Mouse (Mus musculus) neural tube, embryonic 11.5 days (tissue): ENCODE results near the gene Gcm1. TPM values are rescaled to one million over a fixed set of nuclear protein-coding genes. Genes with fewer than 3 reads are reported as not detected.

ENCODE experiments used
- ATAC-seq: fragments of 200-750 bp; cut with Nextera tagmentation; 2 replicates; pipeline ENCODE4 v1.8.0; 2017; ENCODE audit warnings: moderate number of reproducible peaks, mild to moderate bottlenecking, moderate TSS enrichment, moderate library complexity; ENCODE audit not compliant: insufficient read depth, low FRiP score, low TSS enrichment
- DNase-seq: peaks from one replicate; pipeline ENCODE4 v3.0.0-alpha.2; 2015; ENCODE audit warnings: low spot score
- H3K27ac ChIP-seq: fragments of 300-500 bp; sonication (generic); 2 replicates; pipeline ENCODE4 v1.5.1; 2014; ENCODE audit warnings: low read depth, mild to moderate bottlenecking, low read length
- H3K27me3 ChIP-seq: fragments of 300-500 bp; sonication (generic); 2 replicates; pipeline ENCODE4 v1.6.1; 2014; ENCODE audit warnings: mild to moderate bottlenecking, low read length, mixed read lengths; ENCODE audit not compliant: control insufficient read depth, insufficient read depth
- H3K36me3 ChIP-seq: fragments of 300-500 bp; sonication (generic); 2 replicates; pipeline ENCODE4 v1.6.1; 2014; ENCODE audit warnings: mild to moderate bottlenecking, low read length, moderate library complexity, mixed read lengths; ENCODE audit not compliant: control insufficient read depth, insufficient read depth
- H3K4me1 ChIP-seq: fragments of 300-500 bp; sonication (generic); 2 replicates; pipeline ENCODE4 v1.6.1; 2014; ENCODE audit warnings: low read length, mixed read lengths; ENCODE audit not compliant: control insufficient read depth, insufficient read depth
- H3K4me2 ChIP-seq: fragments of 300-500 bp; sonication (generic); 2 replicates; pipeline ENCODE4 v1.6.1; 2014; ENCODE audit warnings: low read depth, mild to moderate bottlenecking, moderate library complexity
- H3K4me3 ChIP-seq: fragments of 300-500 bp; sonication (generic); 2 replicates; pipeline ENCODE4 v1.5.1; 2014; ENCODE audit warnings: low read depth, low read length
- H3K9ac ChIP-seq: fragments of 300-500 bp; sonication (generic); 2 replicates; pipeline ENCODE4 v1.6.1; 2014; ENCODE audit warnings: mild to moderate bottlenecking, low read length
- H3K9me3 ChIP-seq: fragments of 300-500 bp; sonication (generic); 2 replicates; pipeline ENCODE4 v1.6.1; 2016; ENCODE audit warnings: low read length; ENCODE audit not compliant: control insufficient read depth
- WGBS: fragments of 180-500 bp; shearing (Covaris S2); extraction: QIAGEN DNeasy Blood & Tissue Kit; methylation state at CpG from one replicate; pipeline ENCODE4 v1.1.7; 2014; 5-methylcytosine and 5-hydroxymethylcytosine counted together
- polyA plus RNA-seq: library from polyadenylated mRNA; unstranded; fragments of >200 nt; fragmentation: Nextera tagmentation; extraction: Ambion mirVana; gene quantifications from 2 replicates; pipeline ENCODE4 v1.2.1, GENCODE M21; 2014

The Gcm1 gene
- polyA plus RNA-seq = not detected in 2 replicates

- ATAC-seq (no peak), DNase-seq (no peak)
- no peaks in the 10 kb centered on the region for H3K9me3 ChIP-seq
- WGBS = 59% methylated on average over 3 of the region's 3 CpGs
- H3K4me2 ChIP-seq = no peak within 1 kb of the TSS
- H3K36me3 ChIP-seq = no peaks in the 10 kb centered on the region
- no peaks in the 10 kb centered on the region for H3K27me3 ChIP-seq
- no peak within 1 kb of the TSS for H3K4me3 ChIP-seq
- no peak within 1 kb of the TSS for H3K9ac ChIP-seq
- no peaks in the 10 kb centered on the region for H3K4me1 ChIP-seq
- H3K27ac ChIP-seq = no peak within 1 kb of the TSS
Observed at GRCm38 (mm10) chr9:78051677-78052076, at the start of gene Gcm1. Gene Gcm1 (plus strand): TSS chr9:78051924.

GRCm38 (mm10) chr9:78003278-78003677 is 48.4 kb upstream of the Gcm1 start:
- Histone ChIP-seq H3K36me3 (no peaks in the 10 kb centered on the region), H3K9me3 (no peaks in the 10 kb centered on the region), H3K9ac (no peak overlapping the region), H3K27ac (no peak overlapping the region), H3K4me3 (no peak overlapping the region), H3K27me3 (no peaks in the 10 kb centered on the region), H3K4me1 (no peaks in the 10 kb centered on the region), H3K4me2 (no peak overlapping the region)
- DNase-seq (no peak), ATAC-seq (no peak)
- 92% methylated on average over 2 of the region's 2 CpGs for WGBS

DNA sequence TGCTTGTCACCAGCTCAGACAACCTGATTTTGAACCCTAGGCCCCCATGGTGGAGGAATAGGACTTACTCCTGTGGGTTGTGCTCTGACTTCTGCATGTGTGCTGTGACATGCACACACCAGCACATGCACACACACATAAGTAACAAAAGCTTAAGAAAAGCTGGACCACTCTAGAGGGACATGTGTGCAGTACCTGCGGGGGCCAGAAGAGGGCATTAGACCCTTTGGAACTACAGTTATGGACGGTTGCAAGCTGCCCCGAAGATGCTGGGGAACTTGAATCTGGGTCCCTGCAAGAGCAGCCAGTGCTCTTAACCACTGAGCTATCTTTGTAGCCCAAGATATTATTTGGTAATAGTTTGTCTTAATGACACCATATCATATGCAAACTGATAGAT is 46.2 kb upstream of the Gcm1 start:
- DNase-seq (no peak), ATAC-seq (no peak)
- Histone ChIP-seq H3K36me3 (no peaks in the 10 kb centered on the region), H3K27ac (no peak overlapping the region), H3K9me3 (no peaks in the 10 kb centered on the region), H3K4me3 (no peak overlapping the region), H3K27me3 (no peaks in the 10 kb centered on the region), H3K4me1 (no peaks in the 10 kb centered on the region), H3K4me2 (no peak overlapping the region), H3K9ac (no peak overlapping the region)
- 58% methylated on average over 3 of the region's 3 CpGs for WGBS

GRCm38 (mm10) chr9:78006209-78007001 is 45.3 kb upstream of the Gcm1 start:
- ATAC-seq = no peak; the same call in 1 of the 2 replicates
- no peaks in the 10 kb centered on the region for H3K27me3 ChIP-seq
- 61% methylated on average over 19 of the region's 19 CpGs for WGBS

DNA sequence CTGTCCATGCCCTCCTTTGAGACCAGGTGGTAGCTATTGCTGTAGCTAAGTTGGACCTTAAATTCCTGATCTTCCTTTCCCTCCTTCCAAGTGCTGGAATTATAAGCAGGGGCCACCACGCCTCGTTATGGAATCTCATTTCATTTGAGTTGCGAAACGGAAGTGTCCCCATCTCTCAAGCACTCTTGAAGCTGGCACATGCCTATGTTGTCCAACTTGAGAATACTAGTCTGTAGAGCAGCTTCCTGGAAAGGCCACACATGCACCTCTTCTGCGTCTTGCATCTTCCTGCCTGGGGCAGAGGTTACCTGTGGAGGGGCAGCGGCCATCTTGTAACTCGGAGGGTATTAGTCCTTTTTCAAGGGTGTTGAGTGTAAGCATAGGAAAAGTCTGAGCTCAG is 42.3 kb upstream of the Gcm1 start:
- DNase-seq (no peak), ATAC-seq (no peak)

More at GRCm38 (mm10) chr9:78006209-78007001, 45.3 kb upstream of the Gcm1 start:
- no peaks in the 10 kb centered on the region for H3K36me3 ChIP-seq
- no peak overlapping the region for H3K4me3 ChIP-seq
- no peak overlapping the region for H3K4me2 ChIP-seq
- H3K27ac ChIP-seq = no peak overlapping the region
- no peaks in the 10 kb centered on the region for H3K4me1 ChIP-seq
- peak; percentile 81 for DNase-seq
- H3K9ac ChIP-seq = no peak overlapping the region
- no peaks in the 10 kb centered on the region for H3K9me3 ChIP-seq

DNA sequence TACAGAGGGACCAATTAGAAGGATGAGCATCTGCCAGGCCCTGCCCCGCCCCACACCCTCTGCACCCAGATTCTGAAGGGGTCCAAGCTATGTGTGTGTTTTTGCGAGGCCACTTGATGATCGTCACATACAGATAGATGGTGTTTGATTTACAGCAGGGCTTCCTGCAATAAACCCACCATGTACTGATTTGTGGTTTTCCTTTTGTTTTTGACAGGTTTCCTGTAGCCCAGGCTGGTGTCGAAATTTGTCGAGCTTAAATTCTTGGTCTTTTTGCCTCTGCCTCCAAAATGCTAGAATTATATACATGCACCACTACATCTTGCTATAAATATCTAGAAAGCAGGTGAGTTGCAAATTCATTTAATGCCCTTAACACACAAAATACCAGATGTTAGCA is 41.5 kb upstream of the Gcm1 start:
- 87% methylated on average over 5 of the region's 5 CpGs for WGBS
- no peak for ATAC-seq
- no peak for DNase-seq

More for the DNA sequence above, 42.3 kb upstream of the Gcm1 start:
- H3K9ac ChIP-seq = no peak overlapping the region
- H3K36me3 ChIP-seq = no peaks in the 10 kb centered on the region
- no peak overlapping the region for H3K4me3 ChIP-seq
- H3K27ac ChIP-seq = no peak overlapping the region
- no peaks in the 10 kb centered on the region for H3K4me1 ChIP-seq
- no peaks in the 10 kb centered on the region for H3K9me3 ChIP-seq
- no peaks in the 10 kb centered on the region for H3K27me3 ChIP-seq
- no peak overlapping the region for H3K4me2 ChIP-seq
- WGBS = 90% methylated on average over 7 of the region's 7 CpGs

GRCm38 (mm10) chr9:78010707-78011106 is 41.0 kb upstream of the Gcm1 start:
- Histone ChIP-seq H3K27ac (no peak overlapping the region), H3K9ac (no peak overlapping the region), H3K36me3 (no peaks in the 10 kb centered on the region), H3K9me3 (no peaks in the 10 kb centered on the region), H3K4me1 (no peaks in the 10 kb centered on the region), H3K27me3 (no peaks in the 10 kb centered on the region), H3K4me2 (no peak overlapping the region), H3K4me3 (no peak overlapping the region)
- DNase-seq (no peak), ATAC-seq (no peak)
- 92% methylated on average over 10 of the region's 10 CpGs for WGBS

More for the DNA sequence above, 41.5 kb upstream of the Gcm1 start:
- H3K27me3 ChIP-seq = no peaks in the 10 kb centered on the region
- no peaks in the 10 kb centered on the region for H3K36me3 ChIP-seq
- no peak overlapping the region for H3K9ac ChIP-seq
- H3K4me1 ChIP-seq = no peaks in the 10 kb centered on the region
- H3K27ac ChIP-seq = no peak overlapping the region
- H3K4me3 ChIP-seq = no peak overlapping the region
- H3K4me2 ChIP-seq = no peak overlapping the region
- H3K9me3 ChIP-seq = no peaks in the 10 kb centered on the region

DNA sequence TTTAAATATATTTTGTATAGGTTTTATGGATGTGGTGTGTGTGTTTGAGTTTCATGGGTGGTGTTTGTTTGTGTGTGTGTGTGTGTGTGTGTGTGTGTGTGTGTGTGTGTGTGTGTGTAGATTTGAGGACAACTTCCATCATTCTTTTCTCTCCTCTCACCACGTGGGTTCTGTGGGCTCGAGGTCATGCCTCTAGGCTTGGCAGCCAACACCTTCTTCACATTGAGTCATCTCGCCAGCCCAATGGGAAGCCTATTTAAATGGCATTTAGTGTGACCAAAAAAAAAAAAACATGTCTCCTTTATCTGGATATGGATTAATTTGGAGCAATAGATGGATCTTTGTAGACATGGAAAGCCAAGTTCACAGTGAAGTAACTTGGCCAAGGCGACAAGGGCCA is 39.7 kb upstream of the Gcm1 start:
- Histone ChIP-seq H3K27me3 (no peaks in the 10 kb centered on the region), H3K36me3 (no peaks in the 10 kb centered on the region), H3K4me2 (no peak overlapping the region), H3K4me3 (no peak overlapping the region), H3K9me3 (no peaks in the 10 kb centered on the region), H3K27ac (no peak overlapping the region), H3K9ac (no peak overlapping the region), H3K4me1 (no peaks in the 10 kb centered on the region)
- WGBS = 86% methylated on average over 4 of the region's 4 CpGs
- DNase-seq = no peak
- no peak for ATAC-seq

- no peaks in the 10 kb centered on the region for H3K27me3 ChIP-seq
- H3K27ac ChIP-seq = no peak overlapping the region
- DNase-seq (no peak), ATAC-seq (no peak)
- H3K9ac ChIP-seq = no peak overlapping the region
- H3K36me3 ChIP-seq = no peaks in the 10 kb centered on the region
- 90% methylated on average over 5 of the region's 5 CpGs for WGBS
- H3K4me1 ChIP-seq = no peaks in the 10 kb centered on the region
- no peak overlapping the region for H3K4me2 ChIP-seq
- H3K4me3 ChIP-seq = no peak overlapping the region
- H3K9me3 ChIP-seq = no peaks in the 10 kb centered on the region
Observed at GRCm38 (mm10) chr9:78012681-78013080, 39.0 kb upstream of the Gcm1 start.
